ENCODE assay signal across 7 mouse cellular contexts in the genomic region with DNA sequence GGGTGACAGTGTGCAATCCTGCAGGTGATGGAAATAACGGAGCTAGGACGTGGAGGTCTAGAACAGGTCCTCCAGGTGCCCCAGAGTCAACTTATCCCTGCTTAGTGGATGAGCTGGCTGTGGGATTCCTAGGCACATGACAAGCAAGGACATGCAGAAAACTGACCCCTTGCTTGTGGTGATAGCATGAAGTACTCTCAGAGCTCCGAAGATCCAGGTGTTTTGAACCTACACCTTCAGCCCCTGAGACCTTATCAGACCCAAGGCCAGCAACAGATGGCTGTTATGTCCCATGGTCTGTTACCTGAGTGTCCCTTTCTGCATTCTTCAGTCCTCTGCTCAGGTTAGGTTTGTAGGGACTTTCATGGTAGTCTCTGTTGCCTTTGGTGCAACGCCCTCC. TPM values are rescaled to one million over a fixed set of nuclear protein-coding genes. Genes with fewer than 3 reads are reported as not detected.
DNase-seq lines count a peak whose midpoint lies in the region; ATAC-seq and TF ChIP-seq lines count a peak whose summit lies in the region.

No protein-coding gene starts in this region.

- no peaks in the 10 kb centered on the region for H3K36me3 ChIP-seq in testis, adult 2 months (ENCODE audit: control insufficient read depth, insufficient read depth, low read length)
- H3K36me3 ChIP-seq in forebrain, embryonic 14.5 days (ENCODE audit: control insufficient read depth, insufficient read depth, low read length) = no peaks in the 10 kb centered on the region
- no peaks in the 10 kb centered on the region for H3K36me3 ChIP-seq in liver, embryonic 15.5 days (replicated peaks)
- no peaks in the 10 kb centered on the region for H3K36me3 ChIP-seq in stomach, postnatal 0 days (ENCODE audit: control insufficient read depth, insufficient read depth, low read length)

- no peak for DNase-seq in testis, postnatal 10 days (ENCODE audit: low spot score)
- no peak for DNase-seq in forebrain, embryonic 14.5 days (ENCODE audit: low spot score)
- DNase-seq in stomach, postnatal 0 days (ENCODE audit: low spot score) = no peak
- DNase-seq in cerebellum, adult 9-10 months = no peak
- no peak for DNase-seq in adrenal gland, adult 2 months

- no peaks in the 10 kb centered on the region for H3K9me3 ChIP-seq in forebrain, embryonic 14.5 days (replicated peaks; ENCODE audit: control insufficient read depth, low read length)
- no peaks in the 10 kb centered on the region for H3K9me3 ChIP-seq in liver, embryonic 15.5 days (replicated peaks)
- no peaks in the 10 kb centered on the region for H3K9me3 ChIP-seq in stomach, postnatal 0 days (ENCODE audit: control insufficient read depth, low read length)

- TF ChIP-seq POLR2A in testis, adult 2 months (IDR thresholded peaks at IDR 0.05; ENCODE audit: control insufficient read depth, low read depth, low read length) = no peak

- no peak overlapping the region for H3K27ac ChIP-seq in testis, adult 2 months (ENCODE audit: control insufficient read depth, insufficient read depth, low read depth, low read length)
- no peak overlapping the region for H3K27ac ChIP-seq in forebrain, embryonic 14.5 days (ENCODE audit: low read depth, low read length)
- no peak overlapping the region for H3K27ac ChIP-seq in liver, embryonic 15.5 days (replicated peaks)
- H3K27ac ChIP-seq in stomach, postnatal 0 days (replicated peaks) = no peak overlapping the region

- WGBS in forebrain, embryonic 14.5 days = 23% methylated on average over 4 of the region's 4 CpGs
- WGBS in liver, embryonic 15.5 days (ENCODE audit: insufficient replicate concordance) = 17% methylated on average over 4 of the region's 4 CpGs
- WGBS in stomach, postnatal 0 days = 30% methylated on average over 4 of the region's 4 CpGs

- TF ChIP-seq EP300 in stomach, postnatal 0 days (optimal IDR thresholded peaks at IDR 0.05) = no peak

- peak overlapping the region; percentile 75 for H3K9ac ChIP-seq in forebrain, embryonic 14.5 days (ENCODE audit: low read length)
- no peak overlapping the region for H3K9ac ChIP-seq in liver, embryonic 15.5 days
- peak overlapping the region; percentile 71 for H3K9ac ChIP-seq in stomach, postnatal 0 days (ENCODE audit: low read length)

- H3K27me3 ChIP-seq in testis, adult 2 months (ENCODE audit: control insufficient read depth, insufficient read depth, low read length) = peaks cover 2% of the 10 kb centered on the region
- H3K27me3 ChIP-seq in forebrain, embryonic 14.5 days (replicated peaks; ENCODE audit: control insufficient read depth, insufficient read depth, low read length) = peaks cover 26% of the 10 kb centered on the region
- H3K27me3 ChIP-seq in liver, embryonic 15.5 days = peaks cover 51% of the 10 kb centered on the region
- H3K27me3 ChIP-seq in stomach, postnatal 0 days (ENCODE audit: control insufficient read depth, insufficient read depth, low read length) = no peaks in the 10 kb centered on the region

- H3K4me1 ChIP-seq in testis, adult 2 months (ENCODE audit: control insufficient read depth, insufficient read depth, low read length) = peaks cover 6% of the 10 kb centered on the region
- 0 out of 2 replicates have a peak, but pooled peaks cover 4% of the 10 kb centered on the region for H3K4me1 ChIP-seq in forebrain, embryonic 14.5 days (ENCODE audit: control insufficient read depth, insufficient read depth, low read length)
- 0 out of 2 replicates have a peak, but pooled peaks cover 5% of the 10 kb centered on the region for H3K4me1 ChIP-seq in liver, embryonic 15.5 days (replicated peaks)
- H3K4me1 ChIP-seq in stomach, postnatal 0 days (replicated peaks; ENCODE audit: control insufficient read depth, insufficient read depth) = 0 out of 2 replicates have a peak, but pooled peaks cover 4% of the 10 kb centered on the region

- H3K4me2 ChIP-seq in forebrain, embryonic 14.5 days (ENCODE audit: low read length) = peak overlapping the region; percentile 93
- H3K4me2 ChIP-seq in liver, embryonic 15.5 days = peak overlapping the region; percentile 70
- peak overlapping the region; percentile 93 for H3K4me2 ChIP-seq in stomach, postnatal 0 days (replicated peaks; ENCODE audit: low read depth)

- ATAC-seq in forebrain, embryonic 14.5 days = 0 out of 2 replicates have a peak, but pooled peaks have one; percentile 3
- no peak for ATAC-seq in liver, embryonic 15.5 days (ENCODE audit: insufficient read depth)
- no peak for ATAC-seq in stomach, postnatal 0 days (ENCODE audit: low FRiP score, low TSS enrichment)

- H3K4me3 ChIP-seq in testis, adult 2 months (ENCODE audit: control insufficient read depth, low read depth, low read length) = peak overlapping the region; percentile 30
- H3K4me3 ChIP-seq in forebrain, embryonic 14.5 days (ENCODE audit: low read depth, low read length) = peak overlapping the region; percentile 64
- peak overlapping the region; percentile 54 for H3K4me3 ChIP-seq in liver, embryonic 15.5 days (replicated peaks)
- peak overlapping the region; percentile 65 for H3K4me3 ChIP-seq in stomach, postnatal 0 days (ENCODE audit: low read depth, low read length)

- TF ChIP-seq CTCF in testis, adult 2 months (IDR thresholded peaks at IDR 0.05; ENCODE audit: control insufficient read depth, insufficient read depth, insufficient replicate concordance, low read depth, low read length) = no peak
- TF ChIP-seq CTCF in stomach, postnatal 0 days (IDR thresholded peaks at IDR 0.05; ENCODE audit: low read depth) = no peak

RNA-seq across cellular contexts. Expression of a gene that starts 2.0 kb away (rescaled TPM):
- 1.7 and 8.9 TPM in 2 replicates for polyA plus RNA-seq in testis, adult 2 months (2012; rRNA removed)
- polyA plus RNA-seq in forebrain, embryonic 14.5 days (2014; fragmentation: Nextera tagmentation; extraction: Ambion mirVana) = 61.2 and 80.9 TPM in 2 replicates
- 6.6 and 6.7 TPM in 2 replicates for polyA plus RNA-seq in liver, embryonic 15.5 days (2015; fragmentation: Nextera tagmentation; extraction: Ambion mirVana)
- 44.6 and 45.7 TPM in 2 replicates for polyA plus RNA-seq in stomach, postnatal 0 days (2015; fragmentation: Nextera tagmentation; extraction: Ambion mirVana)
- 10 to 100 TPM; 10.2 to 25.1 TPM for total RNA-seq in adrenal gland, adult 2 months (2021)
- 6.3 and 7.7 TPM in 2 replicates for polyA plus RNA-seq in adrenal gland, adult 2 months (2012; rRNA removed)
